Comparison of ENCODE assay signal across 7 mouse cellular contexts in genomic region chr5:92309681-92310511, GRCm38 (mm10). TPM values are rescaled to one million over a fixed set of nuclear protein-coding genes. Genes with fewer than 3 reads are reported as not detected.
DNase-seq lines count a peak whose midpoint lies in the region; ATAC-seq lines count a peak whose summit lies in the region.

Sdad1 (minus strand) TSS chr5:92310479.

- peaks cover 6% of the 10 kb centered on the region; the same call in 1 of the 2 replicates for H3K36me3 ChIP-seq in intestine, embryonic 15.5 days
- peaks cover 25% of the 10 kb centered on the region for H3K36me3 ChIP-seq in midbrain, embryonic 10.5 days

- intact Hi-C loops in gastrocnemius, postnatal 36 days (cut with DNase I): loop anchor here (5.0 kb wide), 1 partner anchor 87 kb away; no protein-coding TSS in a partner anchor
- intact Hi-C loops in left cerebral cortex, postnatal 25 days (cut with DNase I): loop anchor here (5.0 to 10.0 kb wide), 2 partner anchors 87 to 345 kb away; no protein-coding TSS in a partner anchor

- no peaks in the 10 kb centered on the region for H3K27me3 ChIP-seq in intestine, embryonic 15.5 days (replicated peaks)
- H3K27me3 ChIP-seq in midbrain, embryonic 10.5 days (ENCODE audit: low read depth, poor library complexity, severe bottlenecking): no peaks in the 10 kb centered on the region

- peak; percentile 93 for ATAC-seq in intestine, embryonic 15.5 days

- H3K4me3 ChIP-seq in intestine, embryonic 15.5 days (replicated peaks): peak within 1 kb of the TSS; percentile 74
- peak within 1 kb of the TSS; percentile 96 for H3K4me3 ChIP-seq in midbrain, embryonic 10.5 days

- H3K27ac ChIP-seq in intestine, embryonic 15.5 days: peak within 1 kb of the TSS; percentile 55
- peak within 1 kb of the TSS; percentile 90 for H3K27ac ChIP-seq in midbrain, embryonic 10.5 days (replicated peaks)

- H3K9me3 ChIP-seq in intestine, embryonic 15.5 days: no peaks in the 10 kb centered on the region
- H3K9me3 ChIP-seq in midbrain, embryonic 10.5 days (replicated peaks): no peaks in the 10 kb centered on the region

- DNase-seq in adrenal gland, adult 18-20 months (ENCODE audit: low spot score in 2 of 2): peak; percentile 87 to 88
- DNase-seq in embryo, embryonic 11 days: peak; percentile 96
- peak; percentile 85 for DNase-seq in gastrocnemius, postnatal 36 days
- peak; percentile 96 to 98 for DNase-seq in left cerebral cortex, postnatal 25 days (ENCODE audit: low spot score in 2 of 2)
- DNase-seq in midbrain, embryonic 10.5 days (ENCODE audit: low spot score): peak; percentile 93
- peak; percentile 90 for DNase-seq in right cerebral cortex, postnatal 4 days

- peak within 1 kb of the TSS; percentile 60 for H3K9ac ChIP-seq in intestine, embryonic 15.5 days

- H3K4me2 ChIP-seq in intestine, embryonic 15.5 days (replicated peaks): peak within 1 kb of the TSS; percentile 69

- 2% methylated on average over 41 of the region's 41 CpGs for WGBS in intestine, embryonic 15.5 days
- WGBS in midbrain, embryonic 10.5 days: 3% methylated on average over 41 of the region's 41 CpGs

- H3K4me1 ChIP-seq in intestine, embryonic 15.5 days (replicated peaks): peaks cover 4% of the 10 kb centered on the region; the same call in 1 of the 2 replicates
- H3K4me1 ChIP-seq in midbrain, embryonic 10.5 days: peaks cover 16% of the 10 kb centered on the region

RNA-seq across cellular contexts. Expression of gene Sdad1, which starts in this region (rescaled TPM):
- total RNA-seq in adrenal gland, adult 18-20 months (2021): 10 to 100 TPM; 27.9 to 28.3 TPM
- 10 to 100 TPM; 13.4 to 18.1 TPM for total RNA-seq in gastrocnemius, postnatal 36 days (2021)
- polyA plus RNA-seq in intestine, embryonic 15.5 days (2015; fragmentation: Nextera tagmentation; extraction: Ambion mirVana): 37.3 and 40.1 TPM in 2 replicates
- total RNA-seq in left cerebral cortex, postnatal 25 days (2021): 10 to 100 TPM; 19.0 to 19.8 TPM
- polyA plus RNA-seq in midbrain, embryonic 10.5 days (2016; fragmentation: Nextera tagmentation; extraction: Ambion mirVana): 48.8 and 52.9 TPM in 2 replicates

Comparison
In these comparisons a context has a peak if more than half of its experiments do, and no peak if none do; other contexts are left out.
1. Peak in every context shown above with its lines: DNase-seq, ATAC-seq, H3K4me3 ChIP-seq and H3K27ac ChIP-seq.